In genomic region chr13:55135382-55135781, GRCm38 (mm10) we compare ENCODE assay signal across 10 mouse cellular contexts. TPM values are rescaled to one million over a fixed set of nuclear protein-coding genes. Genes with fewer than 3 reads are reported as not detected.
A peak's percentile ranks its signal among the peaks of the same experiment; 100 is the strongest.
DNase-seq lines count a peak whose midpoint lies in the region; ATAC-seq and TF ChIP-seq lines count a peak whose summit lies in the region.
"Had no signal": no experiment of that assay in that cellular context is flagged by ENCODE, and none has a peak within 500 bp of the region (broad histone marks: within the 10 kb centered on the region; RNA-seq: fewer than 3 reads in every experiment).

No protein-coding gene starts in this region.

- DNase-seq in A20 (ENCODE audit: low read depth, low spot score) (peak; percentile 25), R1 (ENCODE audit: low read depth, low spot score) (peak; percentile 51)
- DNase-seq in stomach, postnatal 0 days (ENCODE audit: low spot score) = no peak
- no peak for DNase-seq in left cerebral cortex, adult 18-20 months (ENCODE audit: low spot score in 2 of 2)
- DNase-seq in thymus, adult 2 months = no peak

- peak overlapping the region; percentile 4; the same call in 1 of the 2 replicates for H3K27ac ChIP-seq in heart, embryonic 15.5 days
- no peak overlapping the region for H3K27ac ChIP-seq in heart, embryonic 12.5 days (ENCODE audit: poor library complexity, severe bottlenecking)
- no peak overlapping the region for H3K27ac ChIP-seq in intestine, postnatal 0 days (ENCODE audit: low read depth, low read length)
- H3K27ac ChIP-seq in stomach, postnatal 0 days (replicated peaks) = no peak overlapping the region
- H3K27ac ChIP-seq in thymus, adult 2 months (ENCODE audit: control insufficient read depth, insufficient read depth, low read length) = no peak overlapping the region
- H3K27ac ChIP-seq: embryonic facial prominence, embryonic 15.5 days; neural tube, embryonic 12.5 days had no signal

- TF ChIP-seq POLR2A in thymus, adult 2 months (IDR thresholded peaks at IDR 0.05; ENCODE audit: control insufficient read depth, extremely low read depth, insufficient read depth, low read length, poor library complexity) = no peak

- H3K9me3 ChIP-seq in heart, embryonic 15.5 days (replicated peaks) = no peaks in the 10 kb centered on the region
- H3K9me3 ChIP-seq in heart, embryonic 12.5 days (replicated peaks) = no peaks in the 10 kb centered on the region; the same call in 1 of the 2 replicates
- no peaks in the 10 kb centered on the region for H3K9me3 ChIP-seq in intestine, postnatal 0 days (ENCODE audit: control insufficient read depth)
- no peaks in the 10 kb centered on the region for H3K9me3 ChIP-seq in stomach, postnatal 0 days (ENCODE audit: control insufficient read depth, low read length)
- H3K9me3 ChIP-seq: embryonic facial prominence, embryonic 15.5 days; neural tube, embryonic 12.5 days had no signal

- WGBS in heart, embryonic 15.5 days = 5% methylated on average over 5 of the region's 5 CpGs
- 2% methylated on average over 5 of the region's 5 CpGs for WGBS in heart, embryonic 12.5 days
- 10% methylated on average over 5 of the region's 5 CpGs for WGBS in intestine, postnatal 0 days
- WGBS in stomach, postnatal 0 days = 10% methylated on average over 5 of the region's 5 CpGs
- 19% methylated on average over 5 of the region's 5 CpGs for WGBS in thymus, adult 2 months

- H3K4me3 ChIP-seq in heart, embryonic 15.5 days = no peak overlapping the region
- no peak overlapping the region for H3K4me3 ChIP-seq in heart, embryonic 12.5 days
- H3K4me3 ChIP-seq in intestine, postnatal 0 days (ENCODE audit: low read depth, low read length) = no peak overlapping the region
- no peak overlapping the region for H3K4me3 ChIP-seq in stomach, postnatal 0 days (ENCODE audit: low read depth, low read length)
- H3K4me3 ChIP-seq in thymus, adult 2 months (ENCODE audit: control insufficient read depth, insufficient read depth, low read length) = no peak overlapping the region
- H3K4me3 ChIP-seq: embryonic facial prominence, embryonic 15.5 days; neural tube, embryonic 12.5 days had no signal

- no peak for TF ChIP-seq EP300 in stomach, postnatal 0 days (optimal IDR thresholded peaks at IDR 0.05)

- H3K9ac ChIP-seq in heart, embryonic 15.5 days = no peak overlapping the region
- no peak overlapping the region for H3K9ac ChIP-seq in heart, embryonic 12.5 days
- H3K9ac ChIP-seq in intestine, postnatal 0 days (ENCODE audit: low read depth, low read length) = no peak overlapping the region
- no peak overlapping the region for H3K9ac ChIP-seq in stomach, postnatal 0 days (ENCODE audit: low read length)
- H3K9ac ChIP-seq: embryonic facial prominence, embryonic 15.5 days; neural tube, embryonic 12.5 days had no signal

- no peak overlapping the region for H3K4me2 ChIP-seq in heart, embryonic 15.5 days
- no peak overlapping the region for H3K4me2 ChIP-seq in heart, embryonic 12.5 days
- no peak overlapping the region; the same call in 1 of the 2 replicates for H3K4me2 ChIP-seq in intestine, postnatal 0 days (replicated peaks; ENCODE audit: low read depth)
- H3K4me2 ChIP-seq in stomach, postnatal 0 days (replicated peaks; ENCODE audit: low read depth) = no peak overlapping the region
- H3K4me2 ChIP-seq: embryonic facial prominence, embryonic 15.5 days; neural tube, embryonic 12.5 days had no signal

- no peaks in the 10 kb centered on the region for H3K27me3 ChIP-seq in heart, embryonic 15.5 days
- H3K27me3 ChIP-seq in heart, embryonic 12.5 days (replicated peaks) = no peaks in the 10 kb centered on the region
- no peaks in the 10 kb centered on the region for H3K27me3 ChIP-seq in intestine, postnatal 0 days (replicated peaks; ENCODE audit: control insufficient read depth, insufficient read depth, low read length)
- H3K27me3 ChIP-seq in stomach, postnatal 0 days (ENCODE audit: control insufficient read depth, insufficient read depth, low read length) = no peaks in the 10 kb centered on the region
- no peaks in the 10 kb centered on the region for H3K27me3 ChIP-seq in thymus, adult 2 months (ENCODE audit: control insufficient read depth, insufficient read depth, low read length)
- H3K27me3 ChIP-seq: embryonic facial prominence, embryonic 15.5 days; neural tube, embryonic 12.5 days had no signal

- TF ChIP-seq CTCF in intestine, postnatal 0 days (IDR thresholded peaks at IDR 0.05; ENCODE audit: low read depth) = peak; percentile 75
- peak; percentile 79 for TF ChIP-seq CTCF in stomach, postnatal 0 days (IDR thresholded peaks at IDR 0.05; ENCODE audit: low read depth)
- TF ChIP-seq CTCF in thymus, adult 2 months (IDR thresholded peaks at IDR 0.05; ENCODE audit: borderline replicate concordance, control insufficient read depth, extremely low read depth, insufficient read depth, low read length, poor library complexity) = no peak

- H3K4me1 ChIP-seq in heart, embryonic 15.5 days (replicated peaks) = peaks cover 5% of the 10 kb centered on the region
- H3K4me1 ChIP-seq in heart, embryonic 12.5 days (replicated peaks) = peaks cover 5% of the 10 kb centered on the region; the same call in 1 of the 2 replicates
- H3K4me1 ChIP-seq in intestine, postnatal 0 days (replicated peaks; ENCODE audit: control insufficient read depth, insufficient read depth, low read length) = no peaks in the 10 kb centered on the region
- no peaks in the 10 kb centered on the region for H3K4me1 ChIP-seq in stomach, postnatal 0 days (replicated peaks; ENCODE audit: control insufficient read depth, insufficient read depth)
- H3K4me1 ChIP-seq in thymus, adult 2 months (replicated peaks; ENCODE audit: control insufficient read depth, insufficient read depth, low read length) = no peaks in the 10 kb centered on the region
- H3K4me1 ChIP-seq: neural tube, embryonic 12.5 days had no signal

- H3K36me3 ChIP-seq in heart, embryonic 15.5 days = peaks cover 27% of the 10 kb centered on the region
- peaks cover 41% of the 10 kb centered on the region for H3K36me3 ChIP-seq in heart, embryonic 12.5 days
- H3K36me3 ChIP-seq in intestine, postnatal 0 days (ENCODE audit: control insufficient read depth, insufficient read depth) = peaks cover 26% of the 10 kb centered on the region
- peaks cover 12% of the 10 kb centered on the region; the same call in 1 of the 2 replicates for H3K36me3 ChIP-seq in stomach, postnatal 0 days (ENCODE audit: control insufficient read depth, insufficient read depth, low read length)
- H3K36me3 ChIP-seq in thymus, adult 2 months (ENCODE audit: control insufficient read depth, insufficient read depth, low read length) = peaks cover 15% of the 10 kb centered on the region

- 0 out of 2 replicates have a peak, but pooled peaks have one; percentile 39 for ATAC-seq in heart, embryonic 15.5 days (replicated peaks; ENCODE audit: insufficient number of reproducible peaks, insufficient read depth, low FRiP score, low read depth)
- ATAC-seq in heart, embryonic 12.5 days (ENCODE audit: insufficient number of reproducible peaks, low FRiP score) = no peak
- ATAC-seq in intestine, postnatal 0 days = no peak
- no peak for ATAC-seq in stomach, postnatal 0 days (ENCODE audit: low FRiP score, low TSS enrichment)

RNA-seq across cellular contexts. Expression of gene Gm17617, which starts 2.0 kb away (rescaled TPM):
- polyA plus RNA-seq in heart, embryonic 15.5 days (2015; fragmentation: Nextera tagmentation; extraction: Ambion mirVana) = not detected in 2 replicates
- not detected in 2 replicates for polyA plus RNA-seq in heart, embryonic 12.5 days (2016; fragmentation: Nextera tagmentation; extraction: Ambion mirVana)
- polyA plus RNA-seq in intestine, postnatal 0 days (2015; fragmentation: Nextera tagmentation; extraction: Ambion mirVana) = not detected in 2 replicates
- not detected in 2 replicates for polyA plus RNA-seq in stomach, postnatal 0 days (2015; fragmentation: Nextera tagmentation; extraction: Ambion mirVana)
- total RNA-seq in left cerebral cortex, adult 18-20 months (2021) = not detected
- polyA plus RNA-seq in thymus, adult 2 months (2012; rRNA removed) = not detected in 2 replicates
- polyA plus RNA-seq: embryonic facial prominence, embryonic 15.5 days; neural tube, embryonic 12.5 days had no signal

RNA-seq across cellular contexts. Expression of gene Fgfr4, which starts 17.1 kb away (rescaled TPM):
- 0.72 and 2.0 TPM in 2 replicates for polyA plus RNA-seq in heart, embryonic 15.5 days (2015; fragmentation: Nextera tagmentation; extraction: Ambion mirVana)
- 0.45 and 0.51 TPM in 2 replicates for polyA plus RNA-seq in heart, embryonic 12.5 days (2016; fragmentation: Nextera tagmentation; extraction: Ambion mirVana)
- 3.8 and 4.0 TPM in 2 replicates for polyA plus RNA-seq in intestine, postnatal 0 days (2015; fragmentation: Nextera tagmentation; extraction: Ambion mirVana)
- polyA plus RNA-seq in stomach, postnatal 0 days (2015; fragmentation: Nextera tagmentation; extraction: Ambion mirVana) = 1.4 and 1.6 TPM in 2 replicates
- total RNA-seq in left cerebral cortex, adult 18-20 months (2021) = under 1 TPM; 0.21 to 0.40 TPM
- 0.50 and 0.63 TPM in 2 replicates for polyA plus RNA-seq in thymus, adult 2 months (2012; rRNA removed)

RNA-seq across cellular contexts. Expression of gene Zfp346, which starts 30.3 kb away (rescaled TPM):
- 16.6 and 21.2 TPM in 2 replicates for polyA plus RNA-seq in heart, embryonic 15.5 days (2015; fragmentation: Nextera tagmentation; extraction: Ambion mirVana)
- 18.6 and 20.5 TPM in 2 replicates for polyA plus RNA-seq in heart, embryonic 12.5 days (2016; fragmentation: Nextera tagmentation; extraction: Ambion mirVana)
- 5.5 and 6.2 TPM in 2 replicates for polyA plus RNA-seq in intestine, postnatal 0 days (2015; fragmentation: Nextera tagmentation; extraction: Ambion mirVana)
- 5.0 and 6.4 TPM in 2 replicates for polyA plus RNA-seq in stomach, postnatal 0 days (2015; fragmentation: Nextera tagmentation; extraction: Ambion mirVana)
- 10 to 100 TPM; 38.3 to 39.7 TPM for total RNA-seq in left cerebral cortex, adult 18-20 months (2021)
- 32.2 and 38.7 TPM in 2 replicates for polyA plus RNA-seq in thymus, adult 2 months (2012; rRNA removed)

RNA-seq across cellular contexts. Expression of gene Uimc1, which starts 35.3 kb away (rescaled TPM):
- polyA plus RNA-seq in heart, embryonic 15.5 days (2015; fragmentation: Nextera tagmentation; extraction: Ambion mirVana) = 14.9 and 16.4 TPM in 2 replicates
- 14.3 and 15.4 TPM in 2 replicates for polyA plus RNA-seq in heart, embryonic 12.5 days (2016; fragmentation: Nextera tagmentation; extraction: Ambion mirVana)
- polyA plus RNA-seq in intestine, postnatal 0 days (2015; fragmentation: Nextera tagmentation; extraction: Ambion mirVana) = 14.1 and 15.9 TPM in 2 replicates
- polyA plus RNA-seq in stomach, postnatal 0 days (2015; fragmentation: Nextera tagmentation; extraction: Ambion mirVana) = 16.7 and 17.0 TPM in 2 replicates
- total RNA-seq in left cerebral cortex, adult 18-20 months (2021) = 10 to 100 TPM; 22.0 to 25.5 TPM
- polyA plus RNA-seq in thymus, adult 2 months (2012; rRNA removed) = 7.8 and 8.7 TPM in 2 replicates

Comparison
In these comparisons a context has a peak if more than half of its experiments do, and no peak if none do; other contexts are left out.
1. DNase-seq: peak in A20 (single experiment) and R1 (single experiment); none in stomach, postnatal 0 days (single experiment), left cerebral cortex, adult 18-20 months (0 of 2) and thymus, adult 2 months (single experiment).